Mouse (Mus musculus): ENCODE data around the gene Padi1.

Padi1 gene

GRCm38 (mm10) chr4:140815996-140816917 is 29.3 kb downstream of the Padi1 start:
- no peak for DNase-seq (ENCODE audit: low spot score)

- no peak for DNase-seq (ENCODE audit: low spot score)
These were observed 30.1 kb downstream of the Padi1 start for GRCm38 (mm10) chr4:140815496-140815895.

DNA sequence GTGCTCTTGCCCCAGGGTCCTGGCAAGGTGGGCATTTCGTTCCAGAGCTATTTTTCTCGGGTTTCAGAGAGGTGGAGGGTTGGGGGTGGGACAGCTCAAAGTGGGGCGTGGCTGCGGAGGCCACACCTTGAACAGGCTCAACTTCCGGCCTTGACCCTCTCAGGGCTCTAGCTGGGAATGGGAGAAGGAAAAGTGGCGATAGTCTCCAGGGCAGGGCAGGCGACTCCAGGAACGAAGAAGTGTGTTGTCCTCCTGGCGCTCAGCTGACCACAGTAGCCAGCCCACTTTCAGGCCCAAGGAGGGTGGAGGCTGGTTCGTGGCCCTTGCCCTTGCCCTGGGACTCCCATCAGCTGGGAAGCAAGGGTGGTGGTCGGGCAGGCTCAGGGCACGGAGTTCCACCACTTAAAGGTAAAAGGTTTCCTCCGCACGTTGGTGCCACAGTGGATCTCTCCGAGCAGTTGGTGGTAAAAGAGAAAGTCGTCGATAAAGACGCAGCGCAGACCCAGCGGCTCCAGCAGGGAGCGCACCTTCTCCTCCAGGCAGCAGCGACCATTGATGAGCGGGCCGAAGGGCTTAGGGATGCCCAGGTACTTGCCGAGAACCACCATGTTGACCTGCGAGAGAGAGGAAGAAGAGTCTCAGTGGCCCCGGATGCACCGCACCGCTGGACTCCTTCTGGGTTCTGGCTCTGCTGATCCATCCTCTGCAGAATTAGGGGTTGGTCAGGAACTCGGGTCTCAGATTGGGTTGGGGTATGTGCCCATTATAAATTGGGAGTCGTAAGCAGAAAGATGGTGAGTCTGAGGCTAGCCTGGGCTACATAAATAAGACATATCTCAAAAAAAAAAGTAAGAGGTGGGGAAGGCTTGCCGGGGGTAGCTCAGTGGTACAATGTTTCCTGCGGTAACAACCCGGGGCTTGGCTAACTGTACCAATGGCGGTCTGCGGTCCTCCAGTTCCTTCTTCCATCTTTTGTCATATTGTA is 31.0 kb downstream of the Padi1 start:
- peak; percentile 4 for DNase-seq (ENCODE audit: low spot score)

- no peak for DNase-seq (ENCODE audit: low spot score)
These were observed 32.0 kb downstream of the Padi1 start for GRCm38 (mm10) chr4:140813358-140814185.

DNA sequence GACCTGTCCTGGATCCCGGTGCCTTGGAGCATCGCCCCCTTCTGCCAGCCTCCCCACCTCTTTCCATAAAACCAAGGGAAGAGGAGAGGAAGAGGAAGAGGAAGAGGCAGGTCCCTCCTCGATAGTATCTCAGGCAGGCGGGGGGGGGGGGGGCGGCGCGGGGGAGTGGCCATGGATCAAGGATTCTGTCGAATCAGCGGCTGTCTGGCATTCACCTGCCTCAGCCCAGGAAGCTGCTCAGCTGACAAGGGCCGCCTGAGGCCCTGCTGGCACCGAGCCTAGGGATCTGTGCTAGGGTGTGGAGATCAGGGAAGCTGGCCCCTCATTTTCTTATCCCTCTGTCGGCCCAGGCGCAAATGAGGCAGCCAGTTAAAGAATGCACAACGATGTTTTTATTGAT is 33.0 kb downstream of the Padi1 start:
- no peak for DNase-seq (ENCODE audit: low spot score)

GRCm38 (mm10) chr4:140812191-140812590 is 33.4 kb downstream of the Padi1 start:
- DNase-seq (ENCODE audit: low spot score): no peak

DNA sequence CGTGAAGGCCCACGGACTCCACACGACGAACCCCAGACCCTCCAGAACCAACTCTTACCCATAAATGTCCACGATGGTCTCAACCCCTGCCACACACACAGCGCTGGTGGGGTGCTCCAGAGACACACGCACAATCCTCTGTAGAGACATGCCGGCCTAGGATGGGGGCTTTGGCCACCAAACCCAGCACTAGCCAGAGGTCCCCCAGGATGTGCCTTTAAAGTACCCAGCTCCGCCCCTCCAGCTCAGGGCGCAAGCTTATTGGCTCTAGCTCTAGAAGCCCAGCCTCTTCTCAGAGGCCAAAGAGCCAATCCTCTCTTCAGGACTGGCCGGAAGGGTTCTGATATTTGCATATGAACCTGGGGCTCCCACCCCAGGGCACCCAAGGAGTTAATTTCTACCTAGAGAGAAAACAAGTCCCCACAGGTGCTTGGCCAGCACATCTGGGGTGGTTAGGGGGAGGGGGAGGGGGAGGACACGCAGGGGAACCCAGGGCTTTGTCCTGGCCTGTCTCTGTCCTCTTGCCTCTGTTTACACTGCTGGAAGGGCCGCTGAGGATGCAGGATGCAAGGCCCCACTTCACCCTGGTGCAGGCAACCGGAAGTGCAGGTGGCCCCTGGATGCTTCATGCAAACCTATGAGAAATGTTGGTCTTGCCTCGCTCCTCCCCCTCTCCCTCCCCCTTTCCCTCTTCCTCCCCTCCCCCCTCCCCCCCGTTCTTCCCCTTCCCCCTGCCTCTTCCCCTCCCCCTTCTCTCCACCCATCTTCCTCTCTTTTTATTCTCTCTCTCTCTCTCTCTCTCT is 34.9 kb downstream of the Padi1 start, which contains the start of gene Padi3:
TSS of gene Padi3 (minus strand) at position 191 of the 803 bp plus-strand sequence.
- no peak for DNase-seq (ENCODE audit: low spot score)

- no peak for DNase-seq (ENCODE audit: low spot score)
These were observed 36.5 kb downstream of the Padi1 start for GRCm38 (mm10) chr4:140809118-140809517.

- DNase-seq (ENCODE audit: low spot score): no peak
These were observed 41.0 kb downstream of the Padi1 start for GRCm38 (mm10) chr4:140804601-140805000.

- no peak for DNase-seq (ENCODE audit: low spot score)
These were observed 44.2 kb downstream of the Padi1 start for GRCm38 (mm10) chr4:140801364-140801763.

GRCm38 (mm10) chr4:140796786-140797185 is 48.8 kb downstream of the Padi1 start:
- DNase-seq (ENCODE audit: low spot score): no peak

DNA sequence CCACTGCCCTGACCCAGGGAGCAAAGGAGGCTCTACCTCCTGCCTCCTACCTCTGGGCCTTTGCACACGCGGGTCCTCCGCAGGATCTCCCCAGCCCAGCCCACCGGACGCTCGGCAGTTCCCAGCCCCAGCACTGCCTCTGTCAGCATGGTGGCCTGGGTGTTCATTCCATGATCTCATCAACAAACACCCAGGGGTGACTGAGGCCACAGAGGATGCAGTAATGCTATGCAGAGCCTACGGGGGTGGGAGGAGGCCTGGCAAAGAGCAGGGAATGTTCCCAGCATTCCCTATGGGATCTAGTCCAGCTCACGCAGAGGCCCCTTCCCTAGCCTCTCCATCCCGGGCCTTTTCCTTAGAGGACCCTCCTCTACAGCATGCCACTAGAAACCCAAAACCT is 50.9 kb downstream of the Padi1 start:
- no peak for DNase-seq (ENCODE audit: low spot score)

GRCm38 (mm10) chr4:140793795-140794194 is 51.8 kb downstream of the Padi1 start:
- no peak for DNase-seq (ENCODE audit: low spot score)

DNA sequence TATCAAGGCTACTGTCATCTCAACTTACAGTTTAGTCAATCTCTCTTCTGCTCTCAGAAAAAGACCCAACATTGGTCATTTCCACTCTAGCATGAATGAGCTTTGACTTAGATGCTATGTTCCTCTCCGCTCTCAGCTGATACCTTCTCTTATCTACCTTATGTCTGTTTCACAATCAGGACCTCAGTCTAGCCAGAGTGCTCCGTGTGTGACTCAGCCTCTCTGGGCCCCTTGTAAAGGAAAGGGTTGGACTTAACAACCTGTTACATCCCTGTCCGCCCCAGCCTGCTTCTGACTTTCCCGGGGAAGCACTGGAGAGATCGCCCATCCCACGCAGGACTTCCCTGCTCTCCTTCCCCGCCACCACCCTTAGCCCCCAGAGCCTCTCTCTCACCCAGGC is 53.0 kb downstream of the Padi1 start:
- no peak for DNase-seq (ENCODE audit: low spot score)

DNA sequence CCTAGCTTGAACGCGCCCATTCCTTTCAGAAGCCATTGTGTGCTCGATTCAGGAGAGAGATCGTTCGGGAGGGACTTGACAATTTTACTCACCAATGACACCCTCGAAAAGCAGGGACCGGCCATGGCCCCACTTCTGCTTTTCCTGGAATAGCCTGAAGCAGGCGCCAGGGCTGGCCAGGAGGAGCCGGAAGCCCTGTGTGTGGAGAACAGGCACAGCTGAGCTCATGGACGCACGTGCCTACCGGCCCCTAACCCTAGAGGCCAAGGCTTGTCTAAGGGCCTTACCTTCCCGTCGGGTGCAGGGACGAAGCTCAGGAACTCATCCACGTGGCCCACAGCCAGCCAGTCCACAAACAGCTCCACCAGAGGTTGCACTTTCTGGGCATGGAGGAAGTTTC is 54.5 kb downstream of the Padi1 start:
- no peak for DNase-seq (ENCODE audit: low spot score)

GRCm38 (mm10) chr4:140789983-140790382 is 55.6 kb downstream of the Padi1 start:
- DNase-seq (ENCODE audit: low spot score): no peak

GRCm38 (mm10) chr4:140788983-140789382 is 56.6 kb downstream of the Padi1 start:
- DNase-seq (ENCODE audit: low spot score): peak; percentile 15

DNA sequence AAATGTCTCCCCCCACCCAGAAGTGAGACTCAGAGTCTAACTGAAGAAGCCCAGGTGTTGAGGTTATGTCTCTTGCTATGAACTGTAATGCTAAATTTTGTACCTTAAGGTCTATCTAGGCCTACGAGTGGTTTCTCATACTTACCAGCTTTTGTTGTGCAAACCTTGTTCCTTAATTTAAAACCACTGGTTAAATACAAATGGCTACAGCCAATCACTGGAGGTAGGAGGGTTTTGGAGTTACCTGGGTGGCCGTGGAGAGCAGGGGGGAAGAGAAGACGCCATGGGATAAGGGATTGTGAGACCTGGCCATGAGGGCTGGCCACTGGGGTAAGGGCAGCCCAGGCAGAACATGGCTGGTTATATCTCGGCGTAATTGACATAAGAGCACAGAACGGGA is 57.3 kb downstream of the Padi1 start:
- DNase-seq (ENCODE audit: low spot score): no peak

DNA sequence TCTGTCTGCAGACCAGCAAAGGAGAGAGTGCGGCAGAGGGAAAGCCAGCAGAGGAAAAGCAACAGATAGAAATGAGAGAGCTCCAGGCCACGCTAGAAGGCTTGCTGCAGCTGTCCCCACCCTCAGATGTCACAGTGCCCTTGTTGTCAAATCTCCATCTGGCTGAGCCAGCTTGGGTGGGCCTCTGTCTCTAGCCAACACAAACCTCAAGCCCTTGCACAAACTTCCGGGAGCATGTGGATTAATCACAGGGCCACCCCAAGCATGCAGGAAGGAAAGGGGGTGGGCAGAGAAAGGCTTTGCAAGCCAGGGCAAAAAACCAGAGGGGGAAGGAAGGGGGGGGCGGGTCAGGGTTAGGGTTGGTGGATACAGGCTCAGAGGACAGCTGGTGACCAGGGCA is 58.2 kb downstream of the Padi1 start:
- no peak for DNase-seq (ENCODE audit: low spot score)

GRCm38 (mm10) chr4:140785217-140785616 is 60.4 kb downstream of the Padi1 start:
- no peak for DNase-seq (ENCODE audit: low spot score)

All from layer of hippocampus, adult 9-10 months (tissue).